Mouse (Mus musculus): ENCODE results near the gene Fscn1.

- TF ChIP-seq POLR2A (IDR thresholded peaks at IDR 0.05; ENCODE audit: insufficient read depth, low read depth, low read length), result no peak
- TF ChIP-seq CTCF (IDR thresholded peaks at IDR 0.05; ENCODE audit: insufficient read depth, low read depth, low read length), result no peak
Observed at GRCm38 (mm10) chr5:142912320-142912719, 47.8 kb upstream of the Fscn1 start.

Data from olfactory bulb, adult 2 months (tissue).